Mouse (Mus musculus): ENCODE measurements at regions not wholly inside any gene's neighbourhood (a gene's known extent, or its start where the extent isn't known, plus 50 kb on each side); places are given as distances from the start of the nearest gene placed in this dataset.

GRCm38 (mm10) chr9:62590407-62591195 is 53.8 kb upstream of the Coro2b start:
- Histone ChIP-seq H3K9ac (no peak overlapping the region), H3K27ac (peak overlapping the region; percentile 88), H3K4me2 (replicated peaks) (peak overlapping the region; percentile 41), H3K4me3 (no peak overlapping the region), H3K36me3 (no peaks in the 10 kb centered on the region), H3K27me3 (no peaks in the 10 kb centered on the region), H3K9me3 (peaks cover 3% of the 10 kb centered on the region; the same call in 1 of the 2 replicates), H3K4me1 (peaks cover 20% of the 10 kb centered on the region)
- ATAC-seq (ENCODE audit: low FRiP score, low read depth), result peak; percentile 76; the same call in 1 of the 2 replicates
- WGBS, result 64% methylated on average over 17 of the region's 17 CpGs

- ATAC-seq (ENCODE audit: low FRiP score, low read depth), result peak; percentile 57; the same call in 1 of the 2 replicates
- Histone ChIP-seq H3K36me3 (no peaks in the 10 kb centered on the region), H3K4me2 (replicated peaks) (peak overlapping the region; percentile 41), H3K27ac (peak overlapping the region; percentile 88), H3K9ac (no peak overlapping the region), H3K27me3 (no peaks in the 10 kb centered on the region), H3K9me3 (peaks cover 3% of the 10 kb centered on the region; the same call in 1 of the 2 replicates), H3K4me3 (no peak overlapping the region), H3K4me1 (peaks cover 20% of the 10 kb centered on the region)
- 34% methylated on average over 6 of the region's 6 CpGs for WGBS
These were observed 54.3 kb upstream of the Coro2b start for GRCm38 (mm10) chr9:62591196-62591485.

- Histone ChIP-seq H3K4me3 (no peak overlapping the region), H3K36me3 (no peaks in the 10 kb centered on the region), H3K9ac (no peak overlapping the region), H3K9me3 (no peaks in the 10 kb centered on the region), H3K4me2 (replicated peaks) (no peak overlapping the region), H3K27me3 (no peaks in the 10 kb centered on the region), H3K4me1 (no peaks in the 10 kb centered on the region), H3K27ac (no peak overlapping the region)
- 83% methylated on average over 7 of the region's 7 CpGs for WGBS
- no peak for ATAC-seq (ENCODE audit: low FRiP score, low read depth)
These were observed 61.2 kb upstream of the Coro2b start for GRCm38 (mm10) chr9:62598056-62598455.

GRCm38 (mm10) chr9:62598956-62599355 is 62.1 kb upstream of the Coro2b start:
- Histone ChIP-seq H3K4me1 (no peaks in the 10 kb centered on the region), H3K27me3 (no peaks in the 10 kb centered on the region), H3K9ac (no peak overlapping the region), H3K4me3 (no peak overlapping the region), H3K27ac (no peak overlapping the region), H3K36me3 (no peaks in the 10 kb centered on the region), H3K4me2 (replicated peaks) (no peak overlapping the region), H3K9me3 (no peaks in the 10 kb centered on the region)
- ATAC-seq (ENCODE audit: low FRiP score, low read depth), result no peak
- WGBS, result 90% methylated on average over 5 of the region's 5 CpGs

- H3K9me3 ChIP-seq, result peaks cover 14% of the 10 kb centered on the region
- no peak overlapping the region for H3K4me3 ChIP-seq
- H3K4me1 ChIP-seq, result peaks cover 42% of the 10 kb centered on the region
- no peak overlapping the region; the same call in 1 of the 2 replicates for H3K27ac ChIP-seq
- H3K27me3 ChIP-seq, result no peaks in the 10 kb centered on the region
- no peak overlapping the region for H3K9ac ChIP-seq
- H3K36me3 ChIP-seq, result no peaks in the 10 kb centered on the region
- no peak for ATAC-seq (ENCODE audit: low FRiP score, low read depth)
- WGBS, result 74% methylated on average over 2 of the region's 2 CpGs
- no peak overlapping the region for H3K4me2 ChIP-seq (replicated peaks)
These were observed 67.1 kb upstream of the Itga11 start for GRCm38 (mm10) chr9:62610526-62610925.

- no peak overlapping the region for H3K9ac ChIP-seq
- H3K27me3 ChIP-seq, result no peaks in the 10 kb centered on the region
- H3K9me3 ChIP-seq, result peaks cover 14% of the 10 kb centered on the region
- H3K27ac ChIP-seq, result peak overlapping the region; percentile 85; the same call in 1 of the 2 replicates
- ATAC-seq (ENCODE audit: low FRiP score, low read depth), result peak; percentile 76
- no peak overlapping the region for H3K4me2 ChIP-seq (replicated peaks)
- no peaks in the 10 kb centered on the region for H3K36me3 ChIP-seq
- peaks cover 46% of the 10 kb centered on the region for H3K4me1 ChIP-seq
- no peak overlapping the region for H3K4me3 ChIP-seq
- 19% methylated on average over 2 of the region's 2 CpGs for WGBS
These were observed 66.2 kb upstream of the Itga11 start for GRCm38 (mm10) chr9:62611452-62611851.

GRCm38 (mm10) chr9:62613053-62613452 is 64.6 kb upstream of the Itga11 start:
- H3K4me3 ChIP-seq, result no peak overlapping the region
- peak overlapping the region; percentile 85 for H3K27ac ChIP-seq
- H3K9me3 ChIP-seq, result peaks cover 14% of the 10 kb centered on the region
- no peak overlapping the region for H3K4me2 ChIP-seq (replicated peaks)
- no peak overlapping the region for H3K9ac ChIP-seq
- H3K27me3 ChIP-seq, result no peaks in the 10 kb centered on the region
- no peak; the same call in 1 of the 2 replicates for ATAC-seq (ENCODE audit: low FRiP score, low read depth)
- WGBS, result 32% methylated on average over 2 of the region's 2 CpGs
- H3K4me1 ChIP-seq, result peaks cover 52% of the 10 kb centered on the region
- H3K36me3 ChIP-seq, result no peaks in the 10 kb centered on the region

- Histone ChIP-seq H3K9me3 (peaks cover 12% of the 10 kb centered on the region), H3K27ac (peak overlapping the region; percentile 85), H3K27me3 (no peaks in the 10 kb centered on the region), H3K9ac (no peak overlapping the region), H3K4me3 (no peak overlapping the region), H3K4me2 (replicated peaks) (no peak overlapping the region), H3K4me1 (peaks cover 52% of the 10 kb centered on the region), H3K36me3 (no peaks in the 10 kb centered on the region)
- WGBS, result 61% methylated on average over 8 of the region's 8 CpGs
- ATAC-seq (ENCODE audit: low FRiP score, low read depth), result no peak
These were observed 63.8 kb upstream of the Itga11 start for GRCm38 (mm10) chr9:62613806-62614205.

- WGBS, result 82% methylated on average over 4 of the region's 4 CpGs
- H3K27me3 ChIP-seq, result no peaks in the 10 kb centered on the region
- peaks cover 52% of the 10 kb centered on the region for H3K4me1 ChIP-seq
- no peak for ATAC-seq (ENCODE audit: low FRiP score, low read depth)
- no peaks in the 10 kb centered on the region for H3K36me3 ChIP-seq
- H3K4me3 ChIP-seq, result no peak overlapping the region
- H3K9me3 ChIP-seq, result peaks cover 7% of the 10 kb centered on the region
- no peak overlapping the region for H3K27ac ChIP-seq
- no peak overlapping the region for H3K9ac ChIP-seq
- no peak overlapping the region for H3K4me2 ChIP-seq (replicated peaks)
These were observed 62.7 kb upstream of the Itga11 start for GRCm38 (mm10) chr9:62614950-62615349.

- H3K4me3 ChIP-seq, result no peak overlapping the region
- H3K4me2 ChIP-seq (replicated peaks), result no peak overlapping the region
- H3K36me3 ChIP-seq, result no peaks in the 10 kb centered on the region
- no peak overlapping the region for H3K27ac ChIP-seq
- no peaks in the 10 kb centered on the region for H3K27me3 ChIP-seq
- H3K9ac ChIP-seq, result no peak overlapping the region
- H3K4me1 ChIP-seq, result peaks cover 52% of the 10 kb centered on the region
- 74% methylated on average over 1 of the region's 1 CpGs for WGBS
- 0 out of 2 replicates have a peak, but pooled peaks cover under 1% of the 10 kb centered on the region for H3K9me3 ChIP-seq
- ATAC-seq (ENCODE audit: low FRiP score, low read depth), result no peak
These were observed 61.8 kb upstream of the Itga11 start for GRCm38 (mm10) chr9:62615799-62616198.

- Histone ChIP-seq H3K4me3 (no peak overlapping the region), H3K27ac (no peak overlapping the region), H3K27me3 (no peaks in the 10 kb centered on the region), H3K36me3 (no peaks in the 10 kb centered on the region), H3K9me3 (no peaks in the 10 kb centered on the region), H3K9ac (no peak overlapping the region), H3K4me1 (peaks cover 27% of the 10 kb centered on the region), H3K4me2 (replicated peaks) (no peak overlapping the region)
- 100% methylated on average over 1 of the region's 1 CpGs for WGBS
- ATAC-seq (ENCODE audit: low FRiP score, low read depth), result no peak
These were observed 58.6 kb upstream of the Itga11 start for GRCm38 (mm10) chr9:62618994-62619393.

GRCm38 (mm10) chr9:62620901-62621445 is 56.7 kb upstream of the Itga11 start:
- 83% methylated on average over 9 of the region's 9 CpGs for WGBS
- H3K4me1 ChIP-seq, result peaks cover 12% of the 10 kb centered on the region
- no peak overlapping the region for H3K4me2 ChIP-seq (replicated peaks)
- H3K4me3 ChIP-seq, result no peak overlapping the region
- H3K9me3 ChIP-seq, result no peaks in the 10 kb centered on the region
- ATAC-seq (ENCODE audit: low FRiP score, low read depth), result no peak
- no peak overlapping the region for H3K9ac ChIP-seq
- H3K27ac ChIP-seq, result no peak overlapping the region
- no peaks in the 10 kb centered on the region for H3K27me3 ChIP-seq
- H3K36me3 ChIP-seq, result no peaks in the 10 kb centered on the region
